Comparison of ENCODE assay signal across 7 mouse cellular contexts in genomic region chr3:96593790-96594560, GRCm38 (mm10). TPM values are rescaled to one million over a fixed set of nuclear protein-coding genes. Genes with fewer than 3 reads are reported as not detected.
DNase-seq lines count a peak whose midpoint lies in the region; ATAC-seq lines count a peak whose summit lies in the region.

Polr3gl (minus strand) TSS chr3:96594181.

- ATAC-seq in granulocyte monocyte progenitor cell, adult 5-6 weeks (replicated peaks; ENCODE audit: poor library complexity, severe bottlenecking) = peak; percentile 87
- peak; percentile 73 for ATAC-seq in limb, embryonic 11.5 days (ENCODE audit: insufficient number of reproducible peaks, low FRiP score, low TSS enrichment, low read depth)
- ATAC-seq in midbrain, embryonic 14.5 days (ENCODE audit: low FRiP score, low TSS enrichment) = peak; percentile 86

- no peaks in the 10 kb centered on the region for H3K9me3 ChIP-seq in embryonic facial prominence, embryonic 10.5 days
- H3K9me3 ChIP-seq in limb, embryonic 11.5 days (ENCODE audit: control insufficient read depth, low read length) = no peaks in the 10 kb centered on the region
- no peaks in the 10 kb centered on the region for H3K9me3 ChIP-seq in midbrain, embryonic 14.5 days (ENCODE audit: control insufficient read depth, low read length)

- peak within 1 kb of the TSS; percentile 69 for H3K9ac ChIP-seq in limb, embryonic 11.5 days (ENCODE audit: low read length)
- H3K9ac ChIP-seq in midbrain, embryonic 14.5 days (replicated peaks; ENCODE audit: low read length) = peak within 1 kb of the TSS; percentile 67

- H3K4me1 ChIP-seq in embryonic facial prominence, embryonic 10.5 days = peaks cover 54% of the 10 kb centered on the region
- peaks cover 16% of the 10 kb centered on the region; the same call in 1 of the 2 replicates for H3K4me1 ChIP-seq in limb, embryonic 11.5 days (ENCODE audit: control insufficient read depth, insufficient read depth, low read length)
- H3K4me1 ChIP-seq in midbrain, embryonic 14.5 days (ENCODE audit: control insufficient read depth, insufficient read depth, low read length) = peaks cover 39% of the 10 kb centered on the region

- H3K27me3 ChIP-seq in embryonic facial prominence, embryonic 10.5 days (replicated peaks; ENCODE audit: low read depth, poor library complexity, severe bottlenecking) = peaks cover 53% of the 10 kb centered on the region
- peaks cover 10% of the 10 kb centered on the region for H3K27me3 ChIP-seq in limb, embryonic 11.5 days (ENCODE audit: control insufficient read depth, insufficient read depth, low read length)
- no peaks in the 10 kb centered on the region for H3K27me3 ChIP-seq in midbrain, embryonic 14.5 days (ENCODE audit: control insufficient read depth, insufficient read depth, low read length)

- peak within 1 kb of the TSS; percentile 92 for H3K27ac ChIP-seq in embryonic facial prominence, embryonic 10.5 days (replicated peaks)
- no peak within 1 kb of the TSS; the same call in 1 of the 2 replicates for H3K27ac ChIP-seq in limb, embryonic 11.5 days (replicated peaks; ENCODE audit: low read depth, low read length)
- peak within 1 kb of the TSS; percentile 82 for H3K27ac ChIP-seq in midbrain, embryonic 14.5 days (replicated peaks; ENCODE audit: low read depth, low read length)

- under 1% methylated on average over 38 of the region's 38 CpGs for WGBS in embryonic facial prominence, embryonic 10.5 days
- under 1% methylated on average over 38 of the region's 38 CpGs for WGBS in limb, embryonic 11.5 days
- WGBS in midbrain, embryonic 14.5 days = 0% methylated on average over 38 of the region's 38 CpGs

- peak within 1 kb of the TSS; percentile 61 for H3K4me2 ChIP-seq in limb, embryonic 11.5 days (ENCODE audit: low read depth, severe bottlenecking)
- H3K4me2 ChIP-seq in midbrain, embryonic 14.5 days (ENCODE audit: low read length) = peak within 1 kb of the TSS; percentile 67

- peak; percentile 95 for DNase-seq in adrenal gland, postnatal 10 days
- DNase-seq in embryonic facial prominence, embryonic 10.5 days (ENCODE audit: low spot score) = peak; percentile 95
- DNase-seq in kidney, adult 11 months = peak; percentile 95
- DNase-seq in limb, embryonic 11.5 days (ENCODE audit: low spot score) = peak; percentile 95
- DNase-seq in midbrain, embryonic 14.5 days = peak; percentile 96
- peak; percentile 90 to 92 for DNase-seq in spleen, adult 18-20 months

- no peaks in the 10 kb centered on the region for H3K36me3 ChIP-seq in embryonic facial prominence, embryonic 10.5 days (replicated peaks)
- H3K36me3 ChIP-seq in limb, embryonic 11.5 days (ENCODE audit: control insufficient read depth, insufficient read depth, low read length) = no peaks in the 10 kb centered on the region
- no peaks in the 10 kb centered on the region for H3K36me3 ChIP-seq in midbrain, embryonic 14.5 days (ENCODE audit: control insufficient read depth, insufficient read depth, low read length)

- H3K4me3 ChIP-seq in embryonic facial prominence, embryonic 10.5 days = peak within 1 kb of the TSS; percentile 73
- H3K4me3 ChIP-seq in limb, embryonic 11.5 days (ENCODE audit: low read depth, low read length) = peak within 1 kb of the TSS; percentile 66
- H3K4me3 ChIP-seq in midbrain, embryonic 14.5 days (replicated peaks; ENCODE audit: low read depth, low read length) = peak within 1 kb of the TSS; percentile 62

RNA-seq across cellular contexts. Expression of gene Polr3gl, which starts in this region (rescaled TPM):
- 10 to 100 TPM; 29.3 to 34.3 TPM for total RNA-seq in adrenal gland, postnatal 10 days (2021)
- 30.0 and 33.1 TPM in 2 replicates for polyA plus RNA-seq in embryonic facial prominence, embryonic 10.5 days (2016; fragmentation: Nextera tagmentation; extraction: Ambion mirVana)
- total RNA-seq in granulocyte monocyte progenitor cell, adult 5-6 weeks (2014; fragmentation: Nextera tagmentation) = 15.6 and 43.7 TPM in 2 replicates
- total RNA-seq in granulocyte monocyte progenitor cell, adult 5-6 weeks (2017) = 50.5 and 57.8 TPM in 2 replicates
- polyA plus RNA-seq in limb, embryonic 11.5 days (2014; fragmentation: Nextera tagmentation; extraction: Ambion mirVana) = 18.8 and 22.8 TPM in 2 replicates
- polyA plus RNA-seq in midbrain, embryonic 14.5 days (2014; fragmentation: Nextera tagmentation; extraction: Ambion mirVana) = 14.8 and 17.1 TPM in 2 replicates
